Mouse (Mus musculus): ENCODE results near the gene Tmem14c. TPM values are rescaled to one million over a fixed set of nuclear protein-coding genes. Genes with fewer than 3 reads are reported as not detected.
"Not testable (repeated sequence)": the region's sequence is repeated elsewhere in the genome, so short reads cannot be mapped to it uniquely, and the experiment has no call there.

The Tmem14c gene
- polyA plus RNA-seq, 1 experiment from 2014 or later = 207 TPM

DNA sequence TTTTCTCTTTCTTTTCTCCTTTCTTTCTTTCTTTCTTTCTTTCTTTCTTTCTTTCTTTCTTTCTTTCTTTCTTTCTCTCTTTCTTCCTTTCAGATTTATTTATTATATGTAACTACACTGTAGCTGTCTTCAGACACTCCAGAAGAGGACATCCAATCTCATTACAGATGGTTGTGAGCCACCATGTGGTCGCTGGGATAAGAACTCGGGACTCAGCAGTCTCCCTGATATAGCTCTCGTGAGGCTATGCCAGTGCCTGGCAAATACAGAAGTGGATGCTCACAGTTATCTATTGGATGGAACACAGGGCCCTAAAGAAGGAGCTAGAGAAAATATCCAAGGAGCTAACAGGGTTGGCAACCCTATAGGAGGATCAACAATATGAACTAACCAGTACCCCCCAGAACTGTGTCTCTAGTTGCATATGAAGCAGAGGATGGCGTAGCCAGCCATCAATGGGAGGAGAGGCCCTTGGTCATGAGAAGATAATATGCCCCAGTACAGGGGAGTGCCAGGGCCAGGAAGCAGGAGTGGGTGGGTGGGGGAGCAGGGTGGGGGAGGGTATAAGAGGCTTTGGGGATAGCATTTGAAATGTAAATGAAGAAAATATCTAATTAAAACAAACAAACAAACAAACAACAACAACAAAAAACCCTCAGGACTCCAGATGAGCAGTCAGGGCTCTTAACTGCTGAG, 28.3 kb upstream of the Tmem14c start:
- WGBS = 67% methylated on average over 4 of the region's 4 CpGs
- not testable (repeated sequence) for H3K9me3 ChIP-seq (replicated peaks); H3K9ac ChIP-seq; H3K4me3 ChIP-seq (replicated peaks); H3K4me1 ChIP-seq; ATAC-seq (replicated peaks; ENCODE audit: low FRiP score); H3K4me2 ChIP-seq; H3K27me3 ChIP-seq; H3K27ac ChIP-seq; H3K36me3 ChIP-seq

GRCm38 (mm10) chr13:40988418-40988817, 27.7 kb upstream of the Tmem14c start:
- Histone ChIP-seq H3K4me2 (no peak overlapping the region), H3K9ac (no peak overlapping the region), H3K4me1 (no peaks in the 10 kb centered on the region), H3K27ac (no peak overlapping the region), H3K4me3 (replicated peaks) (no peak overlapping the region), H3K27me3 (no peaks in the 10 kb centered on the region), H3K36me3 (no peaks in the 10 kb centered on the region), H3K9me3 (replicated peaks) (no peaks in the 10 kb centered on the region)
- ATAC-seq (replicated peaks; ENCODE audit: low FRiP score) = no peak
- WGBS = 41% methylated on average over 2 of the region's 2 CpGs

DNA sequence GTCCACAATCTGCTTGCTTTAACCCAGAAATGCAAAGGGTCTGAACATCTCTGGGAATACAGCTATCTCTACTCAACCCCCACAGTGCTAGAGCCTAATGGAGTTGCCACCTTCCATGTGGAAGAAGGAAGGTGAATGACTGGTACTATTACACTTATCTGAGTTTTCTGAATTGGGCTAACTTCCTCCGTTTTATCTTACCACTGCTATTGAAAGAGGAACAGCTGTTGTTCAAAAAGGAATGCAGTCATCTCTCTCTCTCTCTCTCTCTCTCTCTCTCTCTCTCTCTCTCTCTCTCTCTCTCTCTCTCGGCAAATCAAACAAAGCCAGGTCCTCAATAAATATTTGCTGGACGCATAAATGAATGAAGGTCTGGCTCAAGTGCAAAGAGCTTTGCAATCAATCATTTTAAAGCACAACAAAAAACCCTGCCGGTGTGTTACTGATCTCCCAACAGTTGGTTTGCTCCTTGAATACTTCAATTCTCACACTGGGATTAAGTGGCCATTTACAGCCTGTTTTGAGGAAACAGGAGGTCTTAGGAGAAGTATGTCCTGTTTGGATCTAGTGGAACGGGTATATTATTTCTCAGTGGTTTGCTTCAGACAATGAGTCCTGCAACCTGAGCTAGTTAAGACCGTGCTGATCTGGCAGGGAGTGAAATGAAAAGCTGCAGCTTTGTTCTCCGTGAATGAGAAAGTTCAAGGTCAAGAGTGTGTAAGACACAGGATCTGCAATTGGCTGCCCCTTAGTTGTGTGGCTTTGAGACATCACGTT, 21.4 kb upstream of the Tmem14c start:
- Histone ChIP-seq H3K9me3 (replicated peaks) (no peaks in the 10 kb centered on the region), H3K4me2 (peak overlapping the region; percentile 20; the same call in 1 of the 2 replicates), H3K36me3 (no peaks in the 10 kb centered on the region), H3K4me3 (replicated peaks) (no peak overlapping the region), H3K27ac (peak overlapping the region; percentile 63), H3K27me3 (no peaks in the 10 kb centered on the region), H3K9ac (no peak overlapping the region), H3K4me1 (peaks cover 13% of the 10 kb centered on the region)
- 15% methylated on average over 8 of the region's 8 CpGs for WGBS
- peak; percentile 89 for ATAC-seq (replicated peaks; ENCODE audit: low FRiP score)

DNA sequence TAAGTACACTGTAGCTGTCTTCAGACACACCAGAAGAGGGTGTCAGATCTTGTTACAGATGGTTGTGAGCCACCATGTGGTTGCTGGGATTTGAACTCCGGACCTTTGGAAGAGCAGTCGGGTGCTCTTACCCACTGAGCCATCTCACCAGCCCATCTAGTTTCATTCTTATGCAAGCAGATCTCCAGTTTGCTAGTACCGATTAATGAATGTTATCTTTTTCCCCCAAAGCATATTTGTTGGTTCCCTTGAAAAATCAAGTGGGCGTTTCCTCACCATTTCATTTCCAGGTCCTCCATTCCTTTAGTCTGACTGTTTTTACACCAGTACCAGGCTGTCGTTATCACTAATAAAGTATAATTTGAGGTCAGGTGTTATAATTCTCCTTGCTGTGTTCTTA, 17.6 kb upstream of the Tmem14c start:
- ATAC-seq (replicated peaks; ENCODE audit: low FRiP score); H3K9me3 ChIP-seq (replicated peaks); H3K9ac ChIP-seq; H3K27me3 ChIP-seq; H3K4me2 ChIP-seq; H3K36me3 ChIP-seq; H3K4me3 ChIP-seq (replicated peaks); H3K27ac ChIP-seq: not testable (repeated sequence)
- peaks cover 26% of the 10 kb centered on the region for H3K4me1 ChIP-seq
- WGBS = 88% methylated on average over 5 of the region's 5 CpGs

DNA sequence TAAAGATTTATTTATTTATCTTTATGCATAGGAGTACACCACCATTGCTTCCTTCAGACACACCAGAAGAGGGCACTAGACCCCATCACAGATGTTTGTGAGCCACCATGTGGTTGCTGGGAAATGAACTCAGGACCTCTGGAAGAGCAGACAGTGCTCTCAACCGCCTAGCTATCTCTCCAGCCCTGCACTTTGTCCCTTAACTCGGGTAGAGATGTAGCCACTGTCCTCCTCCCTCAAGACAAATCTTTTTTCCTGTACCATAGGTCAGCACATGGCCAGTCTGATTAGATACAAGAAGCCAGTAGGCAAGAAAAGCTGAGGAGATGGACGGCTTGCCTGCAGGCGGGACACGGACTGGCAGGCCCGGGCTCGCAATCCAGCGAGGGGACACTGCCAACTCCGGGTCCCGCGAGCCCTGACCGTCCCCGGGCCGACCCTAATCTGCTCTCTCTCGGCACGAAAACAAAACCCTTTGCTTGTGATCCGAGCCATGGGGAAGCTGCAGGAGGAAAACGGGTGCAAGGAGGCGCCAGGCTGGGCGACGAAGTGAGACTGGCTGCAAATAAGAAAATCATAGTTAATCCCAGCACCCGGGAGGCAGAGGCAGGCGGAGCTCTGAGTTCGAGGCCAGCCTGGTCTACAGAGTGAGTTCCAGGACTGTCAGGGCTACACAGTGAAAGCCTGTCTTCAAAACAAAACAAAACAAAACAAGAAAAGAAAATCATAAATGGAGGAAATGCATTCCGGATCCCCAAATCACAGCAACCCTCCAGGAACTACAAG, 15.8 kb upstream of the Tmem14c start:
- WGBS = 1% methylated on average over 25 of the region's 25 CpGs
- Histone ChIP-seq H3K4me1 (peaks cover 13% of the 10 kb centered on the region), H3K9ac (peak overlapping the region; percentile 85), H3K27me3 (no peaks in the 10 kb centered on the region), H3K4me2 (peak overlapping the region; percentile 87), H3K27ac (peak overlapping the region; percentile 100), H3K4me3 (replicated peaks) (peak overlapping the region; percentile 98), H3K9me3 (replicated peaks) (no peaks in the 10 kb centered on the region), H3K36me3 (peaks cover 19% of the 10 kb centered on the region)
- ATAC-seq (replicated peaks; ENCODE audit: low FRiP score) = peak; percentile 40

DNA sequence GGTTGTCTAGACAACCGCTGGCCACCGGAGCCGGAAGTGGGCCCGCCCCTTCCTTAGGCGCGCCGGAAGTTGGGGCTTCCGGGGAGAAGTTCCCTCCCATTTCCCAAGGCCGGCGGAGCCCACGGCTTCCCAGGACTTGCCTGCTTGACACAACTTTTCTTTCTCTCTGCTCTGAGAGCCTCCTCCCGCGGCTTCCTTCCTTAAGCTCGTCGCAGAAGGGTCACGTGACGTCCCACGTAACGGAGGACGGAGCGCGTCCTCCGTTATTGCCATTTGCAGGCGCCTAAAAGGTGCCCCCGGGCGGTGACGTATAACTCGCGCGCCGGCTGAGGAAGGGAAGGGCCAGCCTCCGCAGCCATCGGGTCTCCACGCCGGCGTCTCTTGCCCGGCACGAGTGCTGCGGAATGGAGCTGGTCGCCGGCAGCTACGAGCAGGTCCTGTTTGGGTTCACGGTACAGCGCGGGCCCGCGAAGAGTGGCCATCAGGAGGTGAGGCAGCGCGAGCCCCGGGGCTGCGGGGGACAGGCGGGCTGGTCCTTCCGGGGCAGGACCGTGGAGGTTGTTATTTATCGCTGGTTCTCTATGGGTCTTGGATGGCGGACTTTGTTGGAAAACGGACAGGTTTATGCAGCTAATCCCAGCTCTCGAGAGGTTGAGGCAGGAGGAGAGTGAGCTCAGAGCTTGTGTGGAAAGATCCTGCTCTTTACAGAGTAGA, 15.0 kb upstream of the Tmem14c start, which contains the start of gene Pak1ip1:
Pak1ip1 (plus strand) TSS at position 98 of the 714 bp plus-strand sequence.
- H3K4me2 ChIP-seq = peak within 1 kb of the TSS; percentile 87
- H3K36me3 ChIP-seq = peaks cover 27% of the 10 kb centered on the region
- peak within 1 kb of the TSS; percentile 100 for H3K27ac ChIP-seq
- H3K4me3 ChIP-seq (replicated peaks) = peak within 1 kb of the TSS; percentile 98
- peak; percentile 96 for ATAC-seq (replicated peaks; ENCODE audit: low FRiP score)
- peak within 1 kb of the TSS; percentile 85 for H3K9ac ChIP-seq
- H3K4me1 ChIP-seq = peaks cover 13% of the 10 kb centered on the region
- WGBS = under 1% methylated on average over 58 of the region's 58 CpGs
- no peaks in the 10 kb centered on the region for H3K9me3 ChIP-seq (replicated peaks)
- H3K27me3 ChIP-seq = no peaks in the 10 kb centered on the region

DNA sequence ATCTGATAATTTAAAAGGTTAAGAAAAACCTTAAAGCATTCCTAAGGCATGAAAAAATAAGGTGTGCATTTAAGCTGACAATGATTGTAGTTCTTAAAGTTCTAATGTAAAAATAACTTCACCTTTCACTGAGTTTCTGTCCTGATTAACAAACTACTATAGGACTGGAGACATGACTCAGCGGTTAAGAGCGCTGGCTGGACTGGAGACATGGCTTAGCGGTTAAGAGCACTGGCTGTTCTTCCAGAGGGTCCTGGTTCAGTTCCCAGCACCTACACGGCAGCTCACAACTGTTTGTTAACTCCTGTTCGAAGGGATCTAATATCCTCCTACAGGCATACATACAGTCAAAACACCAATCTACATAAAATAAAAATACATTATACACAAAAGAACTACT, 14.1 kb upstream of the Tmem14c start:
- Histone ChIP-seq H3K4me3 (replicated peaks) (peak overlapping the region; percentile 98), H3K27me3 (no peaks in the 10 kb centered on the region), H3K36me3 (peaks cover 36% of the 10 kb centered on the region), H3K27ac (no peak overlapping the region), H3K9ac (no peak overlapping the region), H3K4me2 (peak overlapping the region; percentile 87), H3K9me3 (replicated peaks) (no peaks in the 10 kb centered on the region), H3K4me1 (peaks cover 13% of the 10 kb centered on the region)
- 84% methylated on average over 5 of the region's 5 CpGs for WGBS
- ATAC-seq (replicated peaks; ENCODE audit: low FRiP score) = no peak

- Histone ChIP-seq H3K4me3 (replicated peaks) (no peak overlapping the region), H3K9me3 (replicated peaks) (no peaks in the 10 kb centered on the region), H3K4me2 (no peak overlapping the region), H3K4me1 (peaks cover 7% of the 10 kb centered on the region), H3K36me3 (peaks cover 79% of the 10 kb centered on the region), H3K27ac (no peak overlapping the region), H3K27me3 (no peaks in the 10 kb centered on the region), H3K9ac (no peak overlapping the region)
- ATAC-seq (replicated peaks; ENCODE audit: low FRiP score) = no peak
- 97% methylated on average over 4 of the region's 4 CpGs for WGBS
Observed at GRCm38 (mm10) chr13:41006244-41006643, 9.8 kb upstream of the Tmem14c start.

DNA sequence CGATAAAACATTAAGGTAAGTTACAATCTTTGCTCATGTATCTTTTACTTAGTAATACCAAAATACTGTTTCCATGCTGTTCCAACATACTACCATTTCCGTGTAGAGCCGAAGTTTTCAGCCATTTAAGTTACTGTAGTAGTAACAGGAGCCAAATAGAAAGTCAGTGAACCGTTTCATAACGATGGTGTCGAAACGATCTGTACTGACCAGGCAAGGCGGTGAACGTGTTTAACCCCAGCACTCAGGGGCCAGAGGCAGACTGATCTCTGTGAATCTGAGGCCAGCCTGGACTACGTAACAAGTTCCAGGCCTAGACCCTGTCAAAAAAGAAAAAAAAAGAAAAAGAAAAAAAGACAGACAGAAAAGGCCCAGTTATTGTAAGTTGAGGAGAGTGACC, 7.8 kb upstream of the Tmem14c start:
- Histone ChIP-seq H3K9me3 (replicated peaks) (no peaks in the 10 kb centered on the region), H3K9ac (no peak overlapping the region), H3K4me2 (no peak overlapping the region), H3K36me3 (peaks cover 99% of the 10 kb centered on the region), H3K27me3 (no peaks in the 10 kb centered on the region), H3K4me3 (replicated peaks) (no peak overlapping the region), H3K4me1 (no peaks in the 10 kb centered on the region), H3K27ac (no peak overlapping the region)
- 84% methylated on average over 10 of the region's 10 CpGs for WGBS
- no peak for ATAC-seq (replicated peaks; ENCODE audit: low FRiP score)

GRCm38 (mm10) chr13:41008946-41009345, 7.1 kb upstream of the Tmem14c start:
- no peak overlapping the region for H3K9ac ChIP-seq
- H3K27me3 ChIP-seq = no peaks in the 10 kb centered on the region
- H3K4me1 ChIP-seq = no peaks in the 10 kb centered on the region
- whole genome bisulfite sequencing = 86% methylated on average over 8 of the region's 8 CpGs
- H3K27ac ChIP-seq = no peak overlapping the region
- H3K9me3 ChIP-seq (replicated peaks) = no peaks in the 10 kb centered on the region
- H3K4me2 ChIP-seq = no peak overlapping the region
- ATAC-seq (replicated peaks; ENCODE audit: low FRiP score) = no peak
- H3K36me3 ChIP-seq = peaks cover 98% of the 10 kb centered on the region
- H3K4me3 ChIP-seq (replicated peaks) = no peak overlapping the region

GRCm38 (mm10) chr13:41016797-41017405, 809 bp downstream of the Tmem14c start:
- H3K9me3 ChIP-seq (replicated peaks) = no peaks in the 10 kb centered on the region
- peak overlapping the region; percentile 97 for H3K27ac ChIP-seq
- H3K4me2 ChIP-seq = peak overlapping the region; percentile 70
- peaks cover 15% of the 10 kb centered on the region for H3K4me1 ChIP-seq
- WGBS = 38% methylated on average over 12 of the region's 12 CpGs
- ATAC-seq (replicated peaks; ENCODE audit: low FRiP score) = no peak
- no peaks in the 10 kb centered on the region for H3K27me3 ChIP-seq
- peak overlapping the region; percentile 70 for H3K4me3 ChIP-seq (replicated peaks)
- H3K9ac ChIP-seq = peak overlapping the region; percentile 65
- peaks cover 72% of the 10 kb centered on the region for H3K36me3 ChIP-seq

Data from kidney, embryonic 15.5 days (tissue).